Mouse (Mus musculus) limb, embryonic 14.5 days (tissue): ENCODE results near the gene Aste1. TPM values are rescaled to one million over a fixed set of nuclear protein-coding genes. Genes with fewer than 3 reads are reported as not detected.

Experiments used
- ATAC-seq: fragments of 200-750 bp; cut with Nextera tagmentation; 2 replicates; pipeline ENCODE4 v1.8.0; 2017; ENCODE audit warnings: low read depth, moderate number of reproducible peaks, moderate TSS enrichment; ENCODE audit not compliant: low FRiP score
- DNase-seq: peaks from one replicate; pipeline ENCODE4 v3.0.0-alpha.2; 2015; ENCODE audit warnings: low spot score
- H3K27ac ChIP-seq: fragments of 300-500 bp; sonication (generic); replicated peaks from 2 replicates; pipeline ENCODE4 v1.5.1; 2014; ENCODE audit warnings: low read depth, mild to moderate bottlenecking, low read length, moderate library complexity, mixed read lengths
- H3K27me3 ChIP-seq: fragments of 300-500 bp; sonication (generic); 2 replicates; pipeline ENCODE4 v1.6.1; 2014; ENCODE audit warnings: low read length, mixed read lengths; ENCODE audit not compliant: control insufficient read depth, insufficient read depth
- H3K36me3 ChIP-seq: fragments of 300-500 bp; sonication (generic); 2 replicates; pipeline ENCODE4 v1.6.1; 2014; ENCODE audit warnings: mild to moderate bottlenecking, low read length, moderate library complexity, mixed read lengths; ENCODE audit not compliant: control insufficient read depth, insufficient read depth
- H3K4me1 ChIP-seq: fragments of 300-500 bp; sonication (generic); 2 replicates; pipeline ENCODE4 v1.6.1; 2014; ENCODE audit warnings: antibody characterized with exemption, low read length, mixed read lengths; ENCODE audit not compliant: control insufficient read depth, insufficient read depth
- H3K4me2 ChIP-seq: fragments of 300-500 bp; sonication (generic); replicated peaks from 2 replicates; pipeline ENCODE4 v1.6.1; 2014; ENCODE audit warnings: low read depth, mild to moderate bottlenecking, low read length, moderate library complexity; ENCODE audit not compliant: severe bottlenecking
- H3K4me3 ChIP-seq: fragments of 300-500 bp; sonication (generic); replicated peaks from 2 replicates; pipeline ENCODE4 v1.5.1; 2014; ENCODE audit warnings: low read length
- H3K9ac ChIP-seq: fragments of 300-500 bp; sonication (generic); 2 replicates; pipeline ENCODE4 v1.6.1; 2014; ENCODE audit warnings: mild to moderate bottlenecking, low read depth, low read length, moderate library complexity; ENCODE audit not compliant: severe bottlenecking
- H3K9me3 ChIP-seq: fragments of 300-500 bp; sonication (generic); 2 replicates; pipeline ENCODE4 v1.6.1; 2016; ENCODE audit warnings: low read length; ENCODE audit not compliant: control insufficient read depth
- POLR2A ChIP-seq: fragments of 200-500 bp; IDR thresholded peaks from 2 replicates; pipeline ENCODE4 v1.8.0; 2012; ENCODE audit warnings: inconsistent platforms, mild to moderate bottlenecking, moderate library complexity, borderline replicate concordance; ENCODE audit not compliant: insufficient read depth, insufficient read length; ENCODE audit errors: extremely low read depth
- WGBS: fragments of 180-500 bp; shearing (Covaris S2); extraction: QIAGEN DNeasy Blood & Tissue Kit; methylation state at CpG from one replicate; pipeline ENCODE4 v1.1.7; 2014; 5-methylcytosine and 5-hydroxymethylcytosine counted together
- polyA plus RNA-seq, 2 experiments: library from polyadenylated mRNA; depleted of rRNA in 1 of 2; stranded (reverse) in 1 of 2; unstranded in 1 of 2; fragments of >200 nt; fragmentation: Nextera tagmentation in 1 of 2; extraction: Ambion mirVana in 1 of 2; gene quantifications; 2 replicates each; pipeline versions ENCODE4 v1.2.1 to v1.2.3; 2012 to 2014

The Aste1 gene
- polyA plus RNA-seq, 2 experiments: 10.5 to 10.6 TPM

- Histone ChIP-seq H3K4me2 (no peak overlapping the region), H3K4me3 (no peak overlapping the region), H3K27ac (no peak overlapping the region), H3K27me3 (no peaks in the 10 kb centered on the region), H3K9ac (no peak overlapping the region), H3K9me3 (no peaks in the 10 kb centered on the region), H3K36me3 (no peaks in the 10 kb centered on the region), H3K4me1 (no peaks in the 10 kb centered on the region)
- DNase-seq (no peak), ATAC-seq (no peak)
- WGBS: 78% methylated on average over 8 of the region's 8 CpGs
- no peak for TF ChIP-seq POLR2A
Observed at GRCm38 (mm10) chr9:105379533-105380145, 15.6 kb upstream of the Aste1 start.

- no peaks in the 10 kb centered on the region for H3K4me1 ChIP-seq
- no peak for DNase-seq
- H3K9me3 ChIP-seq: no peaks in the 10 kb centered on the region
- no peaks in the 10 kb centered on the region for H3K36me3 ChIP-seq
- 76% methylated on average over 5 of the region's 5 CpGs for WGBS
- H3K4me2 ChIP-seq: no peak overlapping the region
- no peak overlapping the region for H3K27ac ChIP-seq
- TF ChIP-seq POLR2A: no peak
- no peak for ATAC-seq
- H3K4me3 ChIP-seq: no peak overlapping the region
- H3K27me3 ChIP-seq: no peaks in the 10 kb centered on the region
- no peak overlapping the region for H3K9ac ChIP-seq
Observed at GRCm38 (mm10) chr9:105387403-105387802, 7.8 kb upstream of the Aste1 start.

- no peak overlapping the region for H3K27ac ChIP-seq
- DNase-seq (peak; percentile 28), ATAC-seq (no peak)
- TF ChIP-seq POLR2A: no peak
- no peak overlapping the region for H3K4me2 ChIP-seq
- no peaks in the 10 kb centered on the region for H3K27me3 ChIP-seq
- no peaks in the 10 kb centered on the region for H3K4me1 ChIP-seq
- H3K4me3 ChIP-seq: no peak overlapping the region
- H3K9me3 ChIP-seq: no peaks in the 10 kb centered on the region
- no peaks in the 10 kb centered on the region for H3K36me3 ChIP-seq
- no peak overlapping the region for H3K9ac ChIP-seq
- WGBS: 9% methylated on average over 4 of the region's 4 CpGs
Observed at GRCm38 (mm10) chr9:105389289-105389688, 5.9 kb upstream of the Aste1 start.

DNA sequence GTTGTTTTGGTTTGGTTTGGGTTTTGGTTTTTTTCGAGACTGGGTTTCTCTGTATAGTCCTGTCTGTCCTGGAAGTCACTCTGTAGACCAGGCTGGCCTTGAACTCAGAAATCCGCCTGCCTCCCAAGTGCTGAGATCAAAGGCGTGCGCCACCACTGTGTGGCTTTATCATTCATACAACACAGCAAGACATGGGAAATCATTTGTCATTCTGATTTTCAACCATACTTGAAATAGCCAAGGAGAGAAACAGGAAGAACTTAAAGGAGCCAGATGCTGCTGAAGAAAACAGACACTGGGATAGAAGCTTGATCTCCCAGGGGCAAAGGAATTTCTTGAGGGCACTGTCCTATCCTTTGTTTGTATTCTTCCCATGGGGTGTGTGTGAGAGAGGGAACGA lies 4.6 kb upstream of the Aste1 start:
- Histone ChIP-seq H3K4me1 (no peaks in the 10 kb centered on the region), H3K27me3 (no peaks in the 10 kb centered on the region), H3K9ac (no peak overlapping the region), H3K36me3 (no peaks in the 10 kb centered on the region), H3K4me2 (no peak overlapping the region), H3K4me3 (no peak overlapping the region), H3K27ac (no peak overlapping the region), H3K9me3 (no peaks in the 10 kb centered on the region)
- WGBS: 57% methylated on average over 5 of the region's 5 CpGs
- DNase-seq (no peak), ATAC-seq (no peak)
- no peak for TF ChIP-seq POLR2A

DNA sequence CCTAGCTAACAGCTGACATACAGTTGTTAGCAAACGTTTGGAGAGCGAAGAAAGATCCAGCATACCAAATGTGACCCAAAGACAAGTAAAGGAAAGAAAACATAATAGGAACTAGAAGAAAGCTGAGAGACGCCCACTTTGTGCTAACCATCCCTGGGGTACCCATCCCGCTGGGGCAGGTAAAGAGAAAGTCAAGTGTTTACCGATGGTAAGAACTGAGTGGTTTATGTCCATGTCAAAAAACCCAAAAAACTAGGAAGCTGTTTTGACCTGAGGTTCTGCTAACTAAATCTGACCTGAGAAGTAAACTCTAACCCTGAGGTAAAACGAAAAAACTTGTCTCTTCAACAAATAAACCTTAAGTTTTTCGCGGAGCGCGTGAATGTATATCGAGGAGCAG lies 472 bp upstream of the Aste1 start:
- DNase-seq (no peak), ATAC-seq (no peak)
- Histone ChIP-seq H3K27ac (no peak overlapping the region), H3K9ac (peak overlapping the region; percentile 65; the same call in 1 of the 2 replicates), H3K27me3 (no peaks in the 10 kb centered on the region), H3K4me1 (peaks cover 11% of the 10 kb centered on the region), H3K4me3 (peak overlapping the region; percentile 64), H3K4me2 (peak overlapping the region; percentile 67), H3K9me3 (no peaks in the 10 kb centered on the region), H3K36me3 (peaks cover 4% of the 10 kb centered on the region; the same call in 1 of the 2 replicates)
- TF ChIP-seq POLR2A: no peak
- WGBS: 12% methylated on average over 11 of the region's 11 CpGs
